Mouse (Mus musculus) kidney, adult 10 weeks (tissue): ENCODE measurements around the gene Ccm2l. TPM values are rescaled to one million over a fixed set of nuclear protein-coding genes. Genes with fewer than 3 reads are reported as not detected.

Source experiments
- polyA plus RNA-seq: library from polyadenylated mRNA; stranded (reverse); fragments of 350-450 nt; fragmentation: Illumina TruSeq; extraction: RNeasy Lipid Tissue Mini Kit (QIAGEN cat#74804); gene quantifications from one replicate; pipeline ENCODE4 v1.2.3, GENCODE M21; 2014; ENCODE audit warnings: low read depth, low replicate concordance

The Ccm2l gene
- 1.1 TPM for polyA plus RNA-seq

DNA sequence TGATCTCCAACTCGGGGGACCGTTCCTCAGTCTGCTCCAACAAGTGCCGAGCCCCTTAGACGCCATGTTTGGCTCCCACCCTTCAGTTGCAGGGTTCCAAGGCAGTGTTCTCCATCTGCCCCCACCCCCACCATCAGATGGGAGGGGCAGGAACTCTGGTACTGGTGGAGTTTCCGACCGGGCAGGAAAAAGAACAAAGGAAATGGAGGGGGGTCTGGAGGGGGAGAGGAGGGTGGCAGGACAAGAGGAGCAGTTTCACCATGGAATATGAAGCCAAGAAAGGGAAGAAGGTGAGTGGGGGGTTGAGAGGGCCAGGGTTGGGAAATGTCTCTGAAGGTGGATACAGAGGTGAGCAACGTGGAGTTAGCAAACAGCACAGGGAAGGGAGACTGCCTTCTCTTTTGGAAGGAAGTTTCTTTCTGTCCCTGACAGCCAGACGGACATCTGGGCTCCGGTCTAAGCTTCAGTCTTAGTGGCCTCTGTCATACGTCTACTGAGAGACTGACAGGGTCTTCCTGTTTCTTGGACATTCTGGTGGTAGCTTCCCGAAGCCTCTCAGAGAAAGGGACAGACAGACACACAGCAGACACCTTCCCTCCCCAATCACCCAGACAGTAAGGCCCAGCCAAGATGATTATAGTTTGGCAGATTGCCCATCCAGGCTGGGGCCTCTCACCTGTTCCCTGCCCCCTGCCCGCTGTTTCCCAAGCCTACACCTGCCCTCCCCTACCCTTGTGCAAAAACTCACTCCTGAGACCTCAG lies at the start of gene Ccm2l:
Gene Ccm2l (plus strand): TSS at position 209 of the 762 bp plus-strand sequence.

GRCm38 (mm10) chr2:153031126-153032082 lies 34.4 kb upstream of the Ccm2l start, which contains the start of gene Xkr7:
TSS of gene Xkr7 (plus strand) at chr2:153031852.

GRCm38 (mm10) chr2:153108313-153109264 lies 42.8 kb downstream of the Ccm2l start, which contains the start of gene Hck:
TSS of gene Hck (plus strand) at chr2:153108468.

Other genes with a start within 250 kb of the Ccm2l start
- 36.9 TPM for gene Bcl2l1, start 234.2 kb upstream of the Ccm2l start, polyA plus RNA-seq
- 1.5 TPM for gene Tpx2, start 218.0 kb upstream of the Ccm2l start, polyA plus RNA-seq
- gene Mylk2, start 154.6 kb upstream of the Ccm2l start, polyA plus RNA-seq: not detected
- not detected for gene Foxs1, start 132.7 kb upstream of the Ccm2l start, polyA plus RNA-seq
- 7.7 TPM for gene Dusp15, start 114.3 kb upstream of the Ccm2l start, polyA plus RNA-seq
- not detected for gene Ttll9, start 103.5 kb upstream of the Ccm2l start, polyA plus RNA-seq
- 54.2 TPM for gene Pdrg1, start 50.5 kb upstream of the Ccm2l start, polyA plus RNA-seq
- gene Xkr7, start 34.1 kb upstream of the Ccm2l start, polyA plus RNA-seq: not detected
- not detected for gene Hck, start 42.5 kb downstream of the Ccm2l start, polyA plus RNA-seq
- gene Tm9sf4, start 95.3 kb downstream of the Ccm2l start, polyA plus RNA-seq: 23.7 TPM
- 0.44 TPM for gene Tspyl3, start 159.5 kb downstream of the Ccm2l start, polyA plus RNA-seq
- gene Plagl2, start 175.5 kb downstream of the Ccm2l start, polyA plus RNA-seq: 3.4 TPM
- 7.3 TPM for gene Pofut1, start 175.6 kb downstream of the Ccm2l start, polyA plus RNA-seq
- 17.1 TPM for gene Kif3b, start 225.5 kb downstream of the Ccm2l start, polyA plus RNA-seq